Mouse (Mus musculus) midbrain, embryonic 11.5 days (tissue): ENCODE measurements around the gene Card10. TPM values are rescaled to one million over a fixed set of nuclear protein-coding genes. Genes with fewer than 3 reads are reported as not detected.
"Not testable (repeated sequence)": the region's sequence is repeated elsewhere in the genome, so short reads cannot be mapped to it uniquely, and the experiment has no call there.

Experiments used
- ATAC-seq: fragments of 200-750 bp; cut with Nextera tagmentation; 2 replicates; pipeline ENCODE4 v1.8.0; 2017; ENCODE audit warnings: moderate TSS enrichment, moderate library complexity; ENCODE audit not compliant: low FRiP score
- DNase-seq: peaks from one replicate; pipeline ENCODE4 v3.0.0; 2015; ENCODE audit warnings: low spot score; ENCODE audit errors: missing footprints
- H3K27ac ChIP-seq: fragments of 300-500 bp; sonication (generic); 2 replicates; pipeline ENCODE4 v1.5.1; 2014; ENCODE audit warnings: low read depth, low read length
- H3K27me3 ChIP-seq: fragments of 300-500 bp; sonication (generic); 2 replicates; pipeline ENCODE4 v1.6.1; 2014; ENCODE audit warnings: mild to moderate bottlenecking, low read length, moderate library complexity, mixed read lengths; ENCODE audit not compliant: control insufficient read depth, insufficient read depth
- H3K36me3 ChIP-seq: fragments of 300-500 bp; sonication (generic); 2 replicates; pipeline ENCODE4 v1.6.1; 2014; ENCODE audit warnings: mild to moderate bottlenecking, low read length, moderate library complexity, mixed read lengths; ENCODE audit not compliant: control insufficient read depth, insufficient read depth
- H3K4me1 ChIP-seq: fragments of 300-500 bp; sonication (generic); 2 replicates; pipeline ENCODE4 v1.6.1; 2014; ENCODE audit warnings: low read length; ENCODE audit not compliant: control insufficient read depth, insufficient read depth
- H3K4me2 ChIP-seq: fragments of 300-500 bp; sonication (generic); 2 replicates; pipeline ENCODE4 v1.6.1; 2014; ENCODE audit warnings: mild to moderate bottlenecking, moderate library complexity
- H3K4me3 ChIP-seq: fragments of 300-500 bp; sonication (generic); 2 replicates; pipeline ENCODE4 v1.5.1; 2014; ENCODE audit warnings: low read depth, low read length
- H3K9ac ChIP-seq: fragments of 300-500 bp; sonication (generic); 2 replicates; pipeline ENCODE4 v1.6.1; 2014; ENCODE audit warnings: low read length
- H3K9me3 ChIP-seq: fragments of 300-500 bp; sonication (generic); 2 replicates; pipeline ENCODE4 v1.6.1; 2016; ENCODE audit warnings: low read length; ENCODE audit not compliant: control insufficient read depth
- WGBS: fragments of 180-500 bp; shearing (Covaris S2); extraction: QIAGEN DNeasy Blood & Tissue Kit; methylation state at CpG from one replicate; pipeline ENCODE4 v1.1.7; 2014; 5-methylcytosine and 5-hydroxymethylcytosine counted together
- polyA plus RNA-seq: library from polyadenylated mRNA; unstranded; fragments of >200 nt; fragmentation: Nextera tagmentation; extraction: Ambion mirVana; gene quantifications from 2 replicates; pipeline ENCODE4 v1.2.1, GENCODE M21; 2014

Card10 gene
- 1.3 and 1.5 TPM in 2 replicates for polyA plus RNA-seq

GRCm38 (mm10) chr15:78802776-78803391 is at the start of gene Card10:
Gene Card10 (minus strand): TSS chr15:78803042.
- WGBS = 1% methylated on average over 56 of the region's 70 CpGs
- Histone ChIP-seq H3K4me3 (peak within 1 kb of the TSS; percentile 48), H3K9me3 (no peaks in the 10 kb centered on the region), H3K27me3 (peaks cover 35% of the 10 kb centered on the region), H3K9ac (peak within 1 kb of the TSS; percentile 57), H3K4me2 (peak within 1 kb of the TSS; percentile 74), H3K4me1 (peaks cover 20% of the 10 kb centered on the region), H3K27ac (no peak within 1 kb of the TSS), H3K36me3 (no peaks in the 10 kb centered on the region)
- ATAC-seq (peak; percentile 64), DNase-seq (peak; percentile 89)

GRCm38 (mm10) chr15:78851505-78852153 is 48.8 kb upstream of the Card10 start:
- Histone ChIP-seq H3K36me3 (no peaks in the 10 kb centered on the region), H3K27ac (no peak overlapping the region), H3K4me1 (no peaks in the 10 kb centered on the region), H3K4me2 (no peak overlapping the region), H3K9me3 (no peaks in the 10 kb centered on the region), H3K27me3 (no peaks in the 10 kb centered on the region; the same call in 1 of the 2 replicates), H3K9ac (no peak overlapping the region), H3K4me3 (no peak overlapping the region)
- ATAC-seq (peak; percentile 71), DNase-seq (peak; percentile 99)
- WGBS = 16% methylated on average over 13 of the region's 13 CpGs

- DNase-seq = no peak
- H3K36me3 ChIP-seq = no peaks in the 10 kb centered on the region
- no peak overlapping the region for H3K27ac ChIP-seq
- H3K9me3 ChIP-seq = no peaks in the 10 kb centered on the region
- no peak overlapping the region for H3K9ac ChIP-seq
- H3K27me3 ChIP-seq = no peaks in the 10 kb centered on the region
- 73% methylated on average over 6 of the region's 6 CpGs for WGBS
- H3K4me1 ChIP-seq = no peaks in the 10 kb centered on the region
- H3K4me3 ChIP-seq = no peak overlapping the region
- ATAC-seq = no peak
- H3K4me2 ChIP-seq = no peak overlapping the region
Measured at GRCm38 (mm10) chr15:78850944-78851343, 48.1 kb upstream of the Card10 start.

- Histone ChIP-seq H3K9ac (no peak overlapping the region), H3K27ac (no peak overlapping the region), H3K9me3 (no peaks in the 10 kb centered on the region), H3K4me2 (no peak overlapping the region), H3K27me3 (no peaks in the 10 kb centered on the region), H3K36me3 (no peaks in the 10 kb centered on the region), H3K4me3 (no peak overlapping the region), H3K4me1 (no peaks in the 10 kb centered on the region)
- ATAC-seq = no peak
- WGBS = 73% methylated on average over 15 of the region's 15 CpGs
- no peak for DNase-seq
Measured at GRCm38 (mm10) chr15:78850059-78850824, 47.4 kb upstream of the Card10 start.

- ATAC-seq (no peak), DNase-seq (no peak)
- no peaks in the 10 kb centered on the region for H3K9me3 ChIP-seq
- no peaks in the 10 kb centered on the region for H3K36me3 ChIP-seq
- no peak overlapping the region for H3K9ac ChIP-seq
- H3K27me3 ChIP-seq = peaks cover under 1% of the 10 kb centered on the region; the same call in 1 of the 2 replicates
- WGBS = 88% methylated on average over 12 of the region's 12 CpGs
- no peak overlapping the region for H3K27ac ChIP-seq
- no peak overlapping the region for H3K4me2 ChIP-seq
- H3K4me1 ChIP-seq = peaks cover 2% of the 10 kb centered on the region; the same call in 1 of the 2 replicates
- H3K4me3 ChIP-seq = no peak overlapping the region
Measured at GRCm38 (mm10) chr15:78849485-78849884, 46.6 kb upstream of the Card10 start.

- H3K36me3 ChIP-seq = no peaks in the 10 kb centered on the region
- 30% methylated on average over 5 of the region's 5 CpGs for WGBS
- no peak overlapping the region for H3K9ac ChIP-seq
- H3K9me3 ChIP-seq = no peaks in the 10 kb centered on the region
- H3K4me3 ChIP-seq = no peak overlapping the region
- peaks cover 2% of the 10 kb centered on the region; the same call in 1 of the 2 replicates for H3K4me1 ChIP-seq
- H3K27me3 ChIP-seq = peaks cover 11% of the 10 kb centered on the region
- DNase-seq = peak; percentile 96
- no peak for ATAC-seq
- H3K4me2 ChIP-seq = no peak overlapping the region
- H3K27ac ChIP-seq = no peak overlapping the region
Measured at GRCm38 (mm10) chr15:78848467-78848866, 45.6 kb upstream of the Card10 start.

- not testable (repeated sequence) for H3K4me3 ChIP-seq, ATAC-seq, DNase-seq, H3K9me3 ChIP-seq, H3K36me3 ChIP-seq, H3K27ac ChIP-seq, H3K4me2 ChIP-seq, H3K9ac ChIP-seq
- Histone ChIP-seq H3K27me3 (peaks cover 22% of the 10 kb centered on the region), H3K4me1 (peaks cover 10% of the 10 kb centered on the region)
- WGBS = 89% methylated on average over 7 of the region's 7 CpGs
Measured at GRCm38 (mm10) chr15:78846805-78847204, 44.0 kb upstream of the Card10 start.

GRCm38 (mm10) chr15:78846352-78846751 is 43.5 kb upstream of the Card10 start:
- WGBS = 84% methylated on average over 8 of the region's 8 CpGs
- H3K4me1 ChIP-seq = peaks cover 10% of the 10 kb centered on the region
- no peak overlapping the region for H3K4me2 ChIP-seq
- no peak overlapping the region for H3K9ac ChIP-seq
- H3K36me3 ChIP-seq = no peaks in the 10 kb centered on the region
- no peak for ATAC-seq
- no peak overlapping the region for H3K4me3 ChIP-seq
- peaks cover 22% of the 10 kb centered on the region for H3K27me3 ChIP-seq
- H3K27ac ChIP-seq = no peak overlapping the region
- no peaks in the 10 kb centered on the region for H3K9me3 ChIP-seq
- no peak for DNase-seq

- Histone ChIP-seq H3K27me3 (peaks cover 27% of the 10 kb centered on the region), H3K4me3 (no peak overlapping the region), H3K27ac (no peak overlapping the region), H3K9ac (no peak overlapping the region), H3K4me1 (peaks cover 10% of the 10 kb centered on the region), H3K9me3 (no peaks in the 10 kb centered on the region), H3K36me3 (no peaks in the 10 kb centered on the region), H3K4me2 (no peak overlapping the region)
- no peak for DNase-seq
- WGBS = 87% methylated on average over 8 of the region's 8 CpGs
- ATAC-seq = no peak
Measured at GRCm38 (mm10) chr15:78845867-78846266, 43.0 kb upstream of the Card10 start.
